Mouse (Mus musculus) embryonic fibroblast, embryonic 13.5 days (primary cell): Measurements from ENCODE around the gene Cdk5rap2.

ENCODE experiments used
- CTCF ChIP-seq: IDR thresholded peaks from 2 replicates; pipeline ENCODE4 v1.5.1; 2011; ENCODE audit warnings: mild to moderate bottlenecking, control low read depth, low read length, moderate library complexity, borderline replicate concordance; ENCODE audit not compliant: insufficient read depth
- POLR2A ChIP-seq: IDR thresholded peaks from 2 replicates; pipeline ENCODE4 v1.6.1; 2011; ENCODE audit warnings: low read depth, mild to moderate bottlenecking, control low read depth, low read length, moderate library complexity

GRCm38 (mm10) chr4:70420202-70420601 is 10.0 kb upstream of the Cdk5rap2 start:
- TF ChIP-seq POLR2A (no peak), CTCF (no peak)
